Mouse (Mus musculus) urinary bladder, postnatal 36 days (tissue): Measurements from ENCODE around the gene B3galnt1.

Source experiments
- DNase-seq, 2 experiments: peaks; one replicate each; pipeline ENCODE4 v3.0.0; 2022; ENCODE audit warnings: low spot score in 2 of 2, mixed read lengths in 1 of 2

The B3galnt1 gene

DNA sequence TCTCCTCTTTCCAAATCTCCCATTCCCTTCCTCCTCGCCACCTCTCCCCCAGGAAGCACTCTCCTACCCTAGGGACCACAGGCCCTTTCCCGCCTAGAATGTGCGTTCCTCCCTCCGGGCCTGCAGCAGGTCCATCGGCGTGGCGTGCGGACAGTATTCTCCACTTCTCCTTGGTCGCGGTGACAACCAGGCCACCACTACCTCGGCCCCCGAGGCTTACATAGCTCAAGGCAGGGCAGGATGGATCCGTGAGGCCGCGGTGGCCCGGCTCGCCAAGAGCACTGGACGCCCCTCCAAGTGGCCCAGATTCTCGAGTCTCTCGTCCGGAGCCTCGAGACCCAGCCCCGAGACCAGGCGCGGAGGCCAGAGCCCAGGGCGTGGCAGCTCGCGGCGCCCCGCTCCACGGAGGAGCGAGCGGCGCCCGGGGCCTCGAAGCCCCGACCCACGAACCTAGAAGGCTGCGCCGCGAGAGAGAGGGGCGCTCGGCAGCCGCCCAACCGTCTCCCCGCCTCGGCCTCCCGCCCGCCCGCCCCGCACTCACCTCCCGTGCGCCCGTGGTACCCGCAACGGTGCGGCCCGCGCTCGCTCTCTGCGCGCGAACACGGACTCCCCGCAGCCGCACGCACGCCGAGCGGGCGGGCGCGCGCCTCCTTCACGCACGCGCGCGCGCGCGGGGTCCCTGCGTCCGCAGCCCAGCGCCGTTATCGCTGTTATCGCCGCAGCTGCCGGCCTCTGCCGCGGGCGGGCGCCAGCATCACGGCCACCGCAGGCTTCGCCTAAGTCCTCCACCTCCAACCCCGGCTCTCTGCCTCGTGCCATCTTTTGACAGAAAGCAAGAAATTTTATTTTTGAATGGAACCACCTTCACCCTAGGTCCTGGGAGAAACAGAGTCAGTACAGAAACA, at the start of gene B3galnt1:
Gene B3galnt1, minus strand, starts transcription at position 700 of the 905 bp plus-strand sequence.
- peak; percentile 20 to 48 for DNase-seq

DNA sequence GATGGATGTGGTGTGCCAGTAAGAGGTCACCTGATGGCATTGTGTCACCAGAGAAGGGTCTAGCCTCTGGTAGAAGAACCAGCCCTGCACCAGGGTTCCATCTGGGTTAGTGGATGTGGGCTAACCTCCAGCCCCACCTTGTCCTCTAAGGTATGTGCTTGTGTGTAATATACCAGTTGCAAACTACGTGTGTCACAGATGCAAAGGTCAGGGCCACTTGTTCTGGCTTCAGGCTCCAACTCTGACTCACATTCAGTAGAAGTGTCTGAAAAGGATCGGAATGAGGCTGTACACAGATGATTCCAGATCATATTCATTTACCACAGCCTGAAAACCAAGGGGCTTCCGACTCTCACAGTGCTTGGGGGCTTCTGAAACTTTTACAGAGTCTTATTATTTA, 35.8 kb upstream of the B3galnt1 start:
- no peak for DNase-seq

GRCm38 (mm10) chr3:69633706-69634420, 35.1 kb upstream of the B3galnt1 start:
- DNase-seq = no peak

GRCm38 (mm10) chr3:69626963-69627590, 28.3 kb upstream of the B3galnt1 start:
- peak in 1 of 2 experiments; percentile 22 for DNase-seq

GRCm38 (mm10) chr3:69626213-69626962, 27.6 kb upstream of the B3galnt1 start:
- no peak for DNase-seq

- no peak for DNase-seq
Measured at GRCm38 (mm10) chr3:69624182-69624581, 25.4 kb upstream of the B3galnt1 start.

DNA sequence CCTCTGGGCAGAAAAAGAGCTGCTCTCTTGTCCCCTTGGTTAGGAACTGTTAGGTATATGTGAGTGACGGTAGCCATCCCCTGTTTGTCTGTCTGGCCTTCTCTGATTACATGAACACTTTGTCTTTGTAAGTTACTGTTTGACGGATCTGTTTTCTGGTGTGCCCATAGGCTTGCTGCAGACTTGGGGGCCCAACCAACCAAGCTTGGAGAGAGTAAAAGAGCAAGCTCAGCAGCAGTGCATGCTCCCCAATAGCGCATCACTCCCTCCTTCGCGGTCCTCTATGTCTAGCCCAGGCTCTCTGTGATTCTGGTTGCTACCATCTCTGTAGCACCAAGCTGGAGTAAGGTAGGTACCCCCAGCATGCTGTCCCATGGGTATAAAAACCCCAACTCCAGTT, 9.1 kb upstream of the B3galnt1 start:
- DNase-seq = no peak

- DNase-seq = no peak
Measured at GRCm38 (mm10) chr3:69607468-69607867, 8.7 kb upstream of the B3galnt1 start.

GRCm38 (mm10) chr3:69606923-69607322, 8.2 kb upstream of the B3galnt1 start:
- DNase-seq = no peak

DNA sequence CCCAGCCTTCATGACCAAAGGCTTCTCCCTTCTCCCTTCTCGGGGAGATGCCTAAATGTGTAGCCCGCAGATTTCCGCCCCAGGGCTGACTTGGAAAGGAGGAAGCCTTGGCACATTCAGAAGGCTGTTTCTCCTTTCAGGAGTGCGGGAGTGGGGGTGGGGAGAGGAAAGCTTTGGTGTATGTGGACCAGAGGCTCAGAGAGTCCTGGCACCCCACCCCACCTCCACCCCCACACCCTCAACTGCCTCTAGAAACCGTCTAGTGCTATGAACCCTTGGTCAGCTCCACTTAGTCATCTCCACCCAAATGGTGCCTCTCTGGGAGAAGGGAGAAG, 373 bp upstream of the B3galnt1 start:
- peak in 1 of 2 experiments; percentile 3 for DNase-seq

GRCm38 (mm10) chr3:69597816-69598215, 944 bp downstream of the B3galnt1 start:
- no peak for DNase-seq

GRCm38 (mm10) chr3:69597211-69597610, 1.5 kb downstream of the B3galnt1 start:
- no peak for DNase-seq

DNA sequence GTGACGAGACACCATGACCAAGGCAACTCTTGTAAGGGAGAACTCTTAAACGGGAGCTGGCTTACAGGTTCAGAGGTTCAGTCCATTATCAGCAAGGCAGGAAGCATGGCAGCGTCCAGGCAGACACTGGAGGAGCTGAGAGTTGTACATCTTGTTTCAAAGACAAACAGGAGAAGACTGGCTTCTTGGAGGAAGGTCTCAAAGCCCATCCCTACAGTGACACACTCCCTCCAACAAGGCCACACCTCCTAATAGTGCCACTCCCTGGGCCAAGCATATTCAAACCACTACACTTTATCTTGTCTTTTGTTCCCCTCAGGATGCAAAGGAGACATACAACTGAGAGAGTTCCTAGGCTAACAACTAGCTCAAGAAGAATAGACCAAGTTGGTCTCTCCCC, 2.6 kb downstream of the B3galnt1 start:
- no peak for DNase-seq

DNA sequence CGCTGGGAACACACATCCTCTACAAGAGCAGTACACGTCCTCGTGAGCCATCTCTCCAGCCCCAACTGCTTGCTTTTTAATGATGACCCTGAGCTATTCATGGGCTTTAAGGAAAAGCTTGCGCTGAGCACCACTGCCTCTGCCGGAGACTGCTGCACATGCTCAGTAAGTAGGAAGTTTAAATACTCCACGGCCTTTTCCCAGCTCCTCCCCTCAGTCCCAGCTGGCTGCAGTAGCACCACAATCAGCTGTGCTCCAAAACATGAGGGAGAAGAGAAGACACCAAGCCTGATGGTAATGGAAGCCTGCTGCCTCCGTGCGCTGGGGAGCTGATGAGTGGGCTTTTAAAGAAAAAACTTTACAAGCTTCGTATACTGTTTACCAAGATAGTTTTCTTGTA, 4.7 kb downstream of the B3galnt1 start:
- DNase-seq = no peak

GRCm38 (mm10) chr3:69593426-69593825, 5.3 kb downstream of the B3galnt1 start:
- DNase-seq = no peak

DNA sequence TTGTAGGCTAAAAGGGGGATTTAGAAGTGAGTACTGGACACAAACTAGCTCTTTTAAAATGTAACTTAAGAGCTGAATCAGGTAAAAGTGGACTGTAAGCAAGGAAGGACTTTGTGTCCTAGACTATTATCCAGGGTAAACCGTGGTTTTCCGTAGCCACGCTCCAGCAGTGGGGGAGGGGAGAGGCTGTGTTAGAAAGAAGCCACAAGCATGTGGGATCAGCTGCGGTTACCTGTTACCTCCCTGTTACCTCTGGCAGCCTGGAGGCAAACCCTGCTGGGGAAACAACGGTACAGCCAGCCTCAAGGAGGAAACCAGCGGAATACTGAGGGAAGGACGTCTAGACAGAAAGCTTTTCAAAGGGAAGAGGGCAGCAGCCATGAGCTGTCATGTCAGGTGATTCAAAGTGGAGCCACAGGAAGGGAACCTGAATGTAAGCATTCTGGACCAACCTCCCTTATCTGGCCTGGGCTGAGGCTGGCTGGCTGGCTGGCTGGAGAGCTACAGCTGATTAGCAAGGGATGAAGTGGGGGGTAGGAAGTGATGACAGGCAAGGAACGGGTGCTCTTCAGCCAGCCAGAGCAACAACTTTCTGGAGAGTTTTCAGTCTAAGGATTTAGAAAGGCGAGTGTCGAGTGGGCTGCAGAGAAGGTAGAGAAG, 10.5 kb downstream of the B3galnt1 start:
- no peak for DNase-seq

GRCm38 (mm10) chr3:69583798-69584197, 15.0 kb downstream of the B3galnt1 start:
- no peak for DNase-seq

- no peak for DNase-seq
Measured at GRCm38 (mm10) chr3:69578791-69579190, 20.0 kb downstream of the B3galnt1 start.

- DNase-seq = no peak
Measured at GRCm38 (mm10) chr3:69576715-69577114, 22.0 kb downstream of the B3galnt1 start.

GRCm38 (mm10) chr3:69575577-69575976, 23.2 kb downstream of the B3galnt1 start:
- no peak for DNase-seq

- no peak for DNase-seq
Measured at GRCm38 (mm10) chr3:69572561-69572960, 26.2 kb downstream of the B3galnt1 start.
